Mouse (Mus musculus): ENCODE data around the gene Safb2. TPM values are rescaled to one million over a fixed set of nuclear protein-coding genes. Genes with fewer than 3 reads are reported as not detected.

Safb2 gene
- polyA plus RNA-seq, 1 experiment, result 35.3 TPM

GRCm38 (mm10) chr17:56511707-56512090 is 72.7 kb downstream of the Safb2 start:
- H3ac ChIP-seq (ENCODE audit: control insufficient read depth, insufficient read length), result no peak overlapping the region
- H3K4me2 ChIP-seq (ENCODE audit: low read depth), result no peak overlapping the region
- no peak for TF ChIP-seq REST (IDR thresholded peaks at IDR 0.05; ENCODE audit: insufficient read depth, insufficient read length)
- no peak for TF ChIP-seq CEBPB (IDR thresholded peaks at IDR 0.05; ENCODE audit: insufficient read depth, poor library complexity, severe bottlenecking)
- no peak for TF ChIP-seq MYOG (IDR thresholded peaks at IDR 0.05; ENCODE audit: control insufficient read depth in 1 of 3, insufficient read depth in 1 of 3, insufficient read length in 2 of 3, low read depth in 2 of 3)
- no peak for TF ChIP-seq MYOD1 (IDR thresholded peaks at IDR 0.05; ENCODE audit: control insufficient read depth in 1 of 3, insufficient read length in 2 of 3, low read depth in 2 of 3)
- no peak for TF ChIP-seq SRF (IDR thresholded peaks at IDR 0.05; ENCODE audit: control insufficient read depth, insufficient read length, low read depth)
- TF ChIP-seq USF1 (IDR thresholded peaks at IDR 0.05; ENCODE audit: low read depth), result no peak
- no peak for TF ChIP-seq TCF3 (IDR thresholded peaks at IDR 0.05; ENCODE audit: insufficient read length, low read depth)
- TF ChIP-seq MAX (IDR thresholded peaks at IDR 0.05; ENCODE audit: low read depth), result no peak
- TF ChIP-seq POLR2AphosphoS2 (IDR thresholded peaks at IDR 0.05; ENCODE audit: insufficient read length, low read depth), result no peak
- TF ChIP-seq TCF12 (IDR thresholded peaks at IDR 0.05; ENCODE audit: insufficient read depth, poor library complexity, severe bottlenecking), result no peak
- H3K27me3 ChIP-seq (ENCODE audit: control insufficient read depth, insufficient read depth, insufficient read length), result peaks cover 22% of the 10 kb centered on the region
- H3K36me3 ChIP-seq (ENCODE audit: control insufficient read depth, insufficient read depth), result no peaks in the 10 kb centered on the region
- H3K4me3 ChIP-seq, result no peak overlapping the region
- H3K79me2 ChIP-seq (ENCODE audit: control insufficient read depth, insufficient read depth), result no peaks in the 10 kb centered on the region

GRCm38 (mm10) chr17:56510970-56511706 is 73.2 kb downstream of the Safb2 start:
- peaks cover 16% of the 10 kb centered on the region for H3K27me3 ChIP-seq (ENCODE audit: control insufficient read depth, insufficient read depth, insufficient read length)
- H3K4me3 ChIP-seq, result no peak overlapping the region
- TF ChIP-seq MYOG (IDR thresholded peaks at IDR 0.05; ENCODE audit: control insufficient read depth in 1 of 3, insufficient read depth in 1 of 3, insufficient read length in 2 of 3, low read depth in 2 of 3) (no peak), MYOD1 (IDR thresholded peaks at IDR 0.05; ENCODE audit: control insufficient read depth in 1 of 3, insufficient read length in 2 of 3, low read depth in 2 of 3) (no peak)
- H3K36me3 ChIP-seq (ENCODE audit: control insufficient read depth, insufficient read depth), result no peaks in the 10 kb centered on the region
- H3K79me2 ChIP-seq (ENCODE audit: control insufficient read depth, insufficient read depth), result no peaks in the 10 kb centered on the region
- H3ac ChIP-seq (ENCODE audit: control insufficient read depth, insufficient read length), result no peak overlapping the region
- H3K4me2 ChIP-seq (ENCODE audit: low read depth), result no peak overlapping the region

Other genes with a start within 250 kb of the Safb2 start
- gene Ptprs, start 108.1 kb downstream of the Safb2 start, polyA plus RNA-seq (2012; fragmentation: generic; extraction: Trizol), result 116 TPM
- gene Znrf4, start 72.2 kb downstream of the Safb2 start, polyA plus RNA-seq (2012; fragmentation: generic; extraction: Trizol), result not detected
- gene Gm20219, start 30.2 kb downstream of the Safb2 start, polyA plus RNA-seq (2012; fragmentation: generic; extraction: Trizol), result 0.28 TPM
- 58.9 TPM for gene Safb, start 240 bp upstream of the Safb2 start, polyA plus RNA-seq (2012; fragmentation: generic; extraction: Trizol)
- gene 2410015M20Rik, start 25.2 kb upstream of the Safb2 start, polyA plus RNA-seq (2012; fragmentation: generic; extraction: Trizol), result 587 TPM
- 3,746 TPM for gene Rpl36, start 28.8 kb upstream of the Safb2 start, polyA plus RNA-seq (2012; fragmentation: generic; extraction: Trizol)
- 278 TPM for gene Lonp1, start 42.3 kb upstream of the Safb2 start, polyA plus RNA-seq (2012; fragmentation: generic; extraction: Trizol)
- gene Catsperd, start 43.6 kb upstream of the Safb2 start, polyA plus RNA-seq (2012; fragmentation: generic; extraction: Trizol), result 0.16 TPM
- gene Ranbp3, start 88.7 kb upstream of the Safb2 start, polyA plus RNA-seq (2012; fragmentation: generic; extraction: Trizol), result 70.0 TPM
- gene Ndufa11, start 133.2 kb upstream of the Safb2 start, polyA plus RNA-seq (2012; fragmentation: generic; extraction: Trizol), result 469 TPM
- gene Vmac, start 133.4 kb upstream of the Safb2 start, polyA plus RNA-seq (2012; fragmentation: generic; extraction: Trizol), result 6.5 TPM
- gene Nrtn, start 172.9 kb upstream of the Safb2 start, polyA plus RNA-seq (2012; fragmentation: generic; extraction: Trizol), result 0.78 TPM
- gene Dus3l, start 180.2 kb upstream of the Safb2 start, polyA plus RNA-seq (2012; fragmentation: generic; extraction: Trizol), result 38.7 TPM
- 0.16 TPM for gene Prr22, start 185.7 kb upstream of the Safb2 start, polyA plus RNA-seq (2012; fragmentation: generic; extraction: Trizol)
- 4.4 TPM for gene Rfx2, start 246.4 kb upstream of the Safb2 start, polyA plus RNA-seq (2012; fragmentation: generic; extraction: Trizol)

Data from myocyte (in vitro differentiated cells).